Mouse (Mus musculus): ENCODE results near the gene Sec11a. TPM values are rescaled to one million over a fixed set of nuclear protein-coding genes. Genes with fewer than 3 reads are reported as not detected.

The Sec11a gene
- total RNA-seq, 2 experiments from 2014 or later, result 61.7 to 71.4 TPM

DNA sequence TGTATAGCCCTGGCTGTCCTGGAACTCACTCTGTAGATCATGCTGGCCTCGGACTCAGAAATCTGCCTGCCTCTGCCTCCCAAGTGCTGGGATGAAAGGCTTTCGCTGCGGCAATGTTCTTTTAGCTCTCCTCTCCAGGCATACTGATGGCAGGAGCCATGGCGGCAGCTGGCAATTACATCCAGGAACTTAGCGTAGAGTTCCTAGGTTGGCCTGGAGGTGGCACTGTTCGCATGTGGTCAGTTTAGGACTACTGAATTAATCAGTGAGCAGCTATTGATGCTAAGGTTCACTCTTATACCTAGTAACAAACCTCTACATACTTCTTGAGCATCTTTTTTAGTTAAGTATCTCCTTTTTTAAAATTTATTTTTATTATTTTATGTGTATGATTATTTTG lies 90.4 kb downstream of the Sec11a start:
- DNase-seq, result peak; percentile 89

DNA sequence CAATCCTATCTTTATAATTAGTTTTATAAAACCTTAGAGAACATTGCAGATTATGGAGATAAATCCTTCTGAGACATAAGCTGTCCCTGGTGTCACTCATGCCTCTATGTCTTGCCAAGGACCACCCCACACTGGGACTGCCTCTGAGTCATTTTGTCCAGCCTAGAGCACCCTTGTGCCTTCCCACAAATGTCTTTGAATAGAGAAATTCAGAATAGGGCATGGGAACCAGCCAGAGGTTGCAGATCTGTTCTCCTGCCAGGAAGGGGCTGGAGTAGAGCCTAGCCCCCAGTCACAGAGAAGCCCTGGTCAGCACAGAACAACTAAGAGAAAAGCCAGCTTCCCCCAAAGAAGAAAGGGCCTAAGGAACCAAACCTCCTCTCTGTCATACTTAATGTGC lies 92.3 kb downstream of the Sec11a start:
- DNase-seq, result no peak

Other genes starting within 250 kb of the Sec11a start
- 10 to 100 TPM; 77.6 to 84.1 TPM for gene Iqgap1, start 121.8 kb downstream of the Sec11a start, total RNA-seq (2021)
- gene Zscan2, start 86.9 kb downstream of the Sec11a start, total RNA-seq (2021), result 1 to 10 TPM; 8.4 to 9.0 TPM
- 10 to 100 TPM in 1 of 2 experiments, 1 to 10 TPM in 1; 9.2 to 11.0 TPM for gene Wdr73, start 46.5 kb downstream of the Sec11a start, total RNA-seq (2021)
- 1 to 10 TPM; 3.1 to 3.5 TPM for gene Nmb, start 42.7 kb downstream of the Sec11a start, total RNA-seq (2021)
- 10 to 100 TPM; 18.4 to 23.6 TPM for gene Zfp592, start 45.9 kb upstream of the Sec11a start, total RNA-seq (2021)
- 10 to 100 TPM; 95.9 to 96.8 TPM for gene Alpk3, start 109.8 kb upstream of the Sec11a start, total RNA-seq (2021)
- gene Slc28a1, start 167.0 kb upstream of the Sec11a start, total RNA-seq (2021), result under 1 TPM in 1 of 2 experiments, not detected in 1; 0.33 TPM